ENCODE assay signal across 13 mouse cellular contexts in the genomic region with DNA sequence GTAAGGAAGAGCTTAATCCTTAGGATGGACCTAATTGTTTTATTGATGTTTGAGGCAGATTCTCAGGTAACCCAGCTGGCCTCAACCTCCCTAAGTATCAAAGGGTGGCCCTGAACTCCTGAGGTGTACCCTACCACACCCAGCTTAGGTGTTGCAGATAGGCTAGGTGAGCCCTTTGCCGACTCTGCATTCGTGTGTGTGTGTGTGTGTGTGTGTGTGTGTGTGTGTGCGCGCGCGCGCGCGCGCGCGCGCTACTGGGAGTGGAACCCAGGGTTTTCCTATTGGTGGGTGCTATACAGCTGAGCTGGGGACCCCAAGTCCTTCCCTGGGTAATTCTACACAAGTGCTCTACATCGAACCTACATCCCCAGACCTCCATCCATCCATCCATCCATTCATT. TPM values are rescaled to one million over a fixed set of nuclear protein-coding genes. Genes with fewer than 3 reads are reported as not detected.
DNase-seq lines count a peak whose midpoint lies in the region; ATAC-seq and TF ChIP-seq lines count a peak whose summit lies in the region.
"Had no signal": no experiment of that assay in that cellular context is flagged by ENCODE, and none has a peak within 500 bp of the region (broad histone marks: within the 10 kb centered on the region; RNA-seq: fewer than 3 reads in every experiment).

No protein-coding gene starts in this region.

- no peak for DNase-seq in hindbrain, postnatal 0 days (ENCODE audit: low spot score)
- DNase-seq in gastrocnemius, postnatal 4 days (ENCODE audit: low spot score in 2 of 2), result no peak
- no peak for DNase-seq in urinary bladder, adult 2 months (ENCODE audit: low spot score)
- DNase-seq: cerebellum, adult 9-11 months; kidney, postnatal 14 days; lung, adult 18-20 months had no signal

- ATAC-seq in intestine, embryonic 15.5 days, result peak; percentile 14; the same call in 1 of the 2 replicates
- ATAC-seq in intestine, postnatal 0 days, result no peak
- ATAC-seq in forebrain, embryonic 15.5 days (replicated peaks), result no peak
- ATAC-seq in hindbrain, postnatal 0 days, result no peak
- peak; percentile 46 for ATAC-seq in neural tube, embryonic 12.5 days (ENCODE audit: low FRiP score, low read depth)
- no peak for ATAC-seq in frontal cortex, adult (ENCODE audit: low TSS enrichment)

- TF ChIP-seq CTCF in intestine, postnatal 0 days (IDR thresholded peaks at IDR 0.05; ENCODE audit: low read depth), result no peak
- no peak for TF ChIP-seq CTCF in hindbrain, postnatal 0 days (IDR thresholded peaks at IDR 0.05; ENCODE audit: low read depth)

- no peak overlapping the region for H3K27ac ChIP-seq in intestine, embryonic 15.5 days
- no peak overlapping the region for H3K27ac ChIP-seq in intestine, postnatal 0 days (ENCODE audit: low read depth, low read length)
- H3K27ac ChIP-seq in forebrain, embryonic 15.5 days (replicated peaks), result peak overlapping the region; percentile 56
- H3K27ac ChIP-seq in hindbrain, postnatal 0 days, result peak overlapping the region; percentile 67; the same call in 1 of the 2 replicates
- peak overlapping the region; percentile 85 for H3K27ac ChIP-seq in neural tube, embryonic 12.5 days
- H3K27ac ChIP-seq: heart, embryonic 15.5 days; limb, embryonic 15.5 days had no signal

- 0 out of 2 replicates have a peak, but pooled peaks cover 9% of the 10 kb centered on the region for H3K4me1 ChIP-seq in intestine, embryonic 15.5 days (replicated peaks)
- H3K4me1 ChIP-seq in intestine, postnatal 0 days (replicated peaks; ENCODE audit: control insufficient read depth, insufficient read depth, low read length), result no peaks in the 10 kb centered on the region
- H3K4me1 ChIP-seq in forebrain, embryonic 15.5 days, result peaks cover 17% of the 10 kb centered on the region
- H3K4me1 ChIP-seq in hindbrain, postnatal 0 days (ENCODE audit: insufficient read depth, low read length), result peaks cover 2% of the 10 kb centered on the region; the same call in 1 of the 2 replicates
- peaks cover 44% of the 10 kb centered on the region for H3K4me1 ChIP-seq in neural tube, embryonic 12.5 days

- no peak overlapping the region for H3K4me3 ChIP-seq in intestine, embryonic 15.5 days (replicated peaks)
- H3K4me3 ChIP-seq in intestine, postnatal 0 days (ENCODE audit: low read depth, low read length), result no peak overlapping the region
- H3K4me3 ChIP-seq in forebrain, embryonic 15.5 days, result no peak overlapping the region
- no peak overlapping the region for H3K4me3 ChIP-seq in hindbrain, postnatal 0 days (ENCODE audit: low read length)
- H3K4me3 ChIP-seq in neural tube, embryonic 12.5 days, result peak overlapping the region; percentile 29; the same call in 1 of the 2 replicates
- H3K4me3 ChIP-seq: heart, embryonic 15.5 days; limb, embryonic 15.5 days had no signal

- peaks cover 2% of the 10 kb centered on the region; the same call in 1 of the 2 replicates for H3K9me3 ChIP-seq in intestine, embryonic 15.5 days
- H3K9me3 ChIP-seq in intestine, postnatal 0 days (ENCODE audit: control insufficient read depth), result no peaks in the 10 kb centered on the region
- no peaks in the 10 kb centered on the region for H3K9me3 ChIP-seq in forebrain, embryonic 15.5 days
- no peaks in the 10 kb centered on the region for H3K9me3 ChIP-seq in hindbrain, postnatal 0 days (ENCODE audit: low read length)
- 0 out of 2 replicates have a peak, but pooled peaks cover 6% of the 10 kb centered on the region for H3K9me3 ChIP-seq in neural tube, embryonic 12.5 days
- H3K9me3 ChIP-seq: heart, embryonic 15.5 days; limb, embryonic 15.5 days had no signal

- peaks cover 55% of the 10 kb centered on the region for H3K27me3 ChIP-seq in intestine, embryonic 15.5 days (replicated peaks)
- H3K27me3 ChIP-seq in intestine, postnatal 0 days (replicated peaks; ENCODE audit: control insufficient read depth, insufficient read depth, low read length), result peaks cover 46% of the 10 kb centered on the region
- H3K27me3 ChIP-seq in forebrain, embryonic 15.5 days, result peaks cover 42% of the 10 kb centered on the region
- H3K27me3 ChIP-seq in hindbrain, postnatal 0 days (ENCODE audit: insufficient read depth, low read length), result peaks cover 12% of the 10 kb centered on the region
- H3K27me3 ChIP-seq in neural tube, embryonic 12.5 days (replicated peaks), result peaks cover 19% of the 10 kb centered on the region

- 7% methylated on average over 14 of the region's 14 CpGs for WGBS in intestine, embryonic 15.5 days
- 8% methylated on average over 14 of the region's 14 CpGs for WGBS in intestine, postnatal 0 days
- WGBS in forebrain, embryonic 15.5 days, result 4% methylated on average over 14 of the region's 14 CpGs
- 13% methylated on average over 12 of the region's 14 CpGs for WGBS in hindbrain, postnatal 0 days
- 6% methylated on average over 13 of the region's 14 CpGs for WGBS in neural tube, embryonic 12.5 days

- H3K36me3 ChIP-seq in intestine, embryonic 15.5 days, result no peaks in the 10 kb centered on the region
- no peaks in the 10 kb centered on the region for H3K36me3 ChIP-seq in intestine, postnatal 0 days (ENCODE audit: control insufficient read depth, insufficient read depth)
- no peaks in the 10 kb centered on the region for H3K36me3 ChIP-seq in forebrain, embryonic 15.5 days
- peaks cover 4% of the 10 kb centered on the region; the same call in 1 of the 2 replicates for H3K36me3 ChIP-seq in hindbrain, postnatal 0 days (ENCODE audit: insufficient read depth, low read length)
- H3K36me3 ChIP-seq in neural tube, embryonic 12.5 days, result peaks cover 11% of the 10 kb centered on the region
- H3K36me3 ChIP-seq: heart, embryonic 15.5 days; limb, embryonic 15.5 days had no signal

- H3K4me2 ChIP-seq in intestine, embryonic 15.5 days (replicated peaks), result no peak overlapping the region
- H3K4me2 ChIP-seq in intestine, postnatal 0 days (replicated peaks; ENCODE audit: low read depth), result no peak overlapping the region
- H3K4me2 ChIP-seq in forebrain, embryonic 15.5 days (replicated peaks), result peak overlapping the region; percentile 12
- H3K4me2 ChIP-seq in hindbrain, postnatal 0 days (ENCODE audit: low read depth, low read length), result no peak overlapping the region
- peak overlapping the region; percentile 57 for H3K4me2 ChIP-seq in neural tube, embryonic 12.5 days (replicated peaks)
- H3K4me2 ChIP-seq: heart, embryonic 15.5 days; limb, embryonic 15.5 days had no signal

- H3K9ac ChIP-seq in intestine, embryonic 15.5 days, result no peak overlapping the region
- no peak overlapping the region for H3K9ac ChIP-seq in intestine, postnatal 0 days (ENCODE audit: low read depth, low read length)
- H3K9ac ChIP-seq in forebrain, embryonic 15.5 days (replicated peaks), result no peak overlapping the region
- H3K9ac ChIP-seq in hindbrain, postnatal 0 days (replicated peaks; ENCODE audit: low read length), result no peak overlapping the region
- H3K9ac ChIP-seq in neural tube, embryonic 12.5 days, result peak overlapping the region; percentile 38; the same call in 1 of the 2 replicates
- H3K9ac ChIP-seq: heart, embryonic 15.5 days; limb, embryonic 15.5 days had no signal

RNA-seq across cellular contexts. Expression of a gene that starts 36.2 kb away (rescaled TPM):
- 113 and 116 TPM in 2 replicates for polyA plus RNA-seq in intestine, embryonic 15.5 days (2015; fragmentation: Nextera tagmentation; extraction: Ambion mirVana)
- polyA plus RNA-seq in intestine, postnatal 0 days (2015; fragmentation: Nextera tagmentation; extraction: Ambion mirVana), result 107 and 120 TPM in 2 replicates
- 6.2 and 6.5 TPM in 2 replicates for polyA plus RNA-seq in forebrain, embryonic 15.5 days (2015; fragmentation: Nextera tagmentation; extraction: Ambion mirVana)
- 29.4 and 29.6 TPM in 2 replicates for total RNA-seq in hindbrain, postnatal 0 days (2014; rRNA removed)
- polyA plus RNA-seq in hindbrain, postnatal 0 days (2015; fragmentation: Nextera tagmentation; extraction: Ambion mirVana), result 28.0 and 30.0 TPM in 2 replicates
- polyA plus RNA-seq in neural tube, embryonic 12.5 days (2016; fragmentation: Nextera tagmentation; extraction: Ambion mirVana), result 22.3 and 26.5 TPM in 2 replicates
- 100 to 1,000 TPM; 499 to 513 TPM for total RNA-seq in gastrocnemius, postnatal 4 days (2021)
- polyA plus RNA-seq in urinary bladder, adult 2 months (2012; rRNA removed), result 816 and 846 TPM in 2 replicates

RNA-seq across cellular contexts. Expression of a gene that starts 44.8 kb away (rescaled TPM):
- polyA plus RNA-seq in intestine, embryonic 15.5 days (2015; fragmentation: Nextera tagmentation; extraction: Ambion mirVana), result 2.7 and 3.7 TPM in 2 replicates
- polyA plus RNA-seq in intestine, postnatal 0 days (2015; fragmentation: Nextera tagmentation; extraction: Ambion mirVana), result 0.82 and 0.91 TPM in 2 replicates
- 56.0 and 61.2 TPM in 2 replicates for polyA plus RNA-seq in forebrain, embryonic 15.5 days (2015; fragmentation: Nextera tagmentation; extraction: Ambion mirVana)
- 75.8 and 106 TPM in 2 replicates for total RNA-seq in hindbrain, postnatal 0 days (2014; rRNA removed)
- polyA plus RNA-seq in hindbrain, postnatal 0 days (2015; fragmentation: Nextera tagmentation; extraction: Ambion mirVana), result 50.8 and 55.7 TPM in 2 replicates
- polyA plus RNA-seq in neural tube, embryonic 12.5 days (2016; fragmentation: Nextera tagmentation; extraction: Ambion mirVana), result 71.4 and 77.2 TPM in 2 replicates
- total RNA-seq in gastrocnemius, postnatal 4 days (2021), result under 1 TPM; 0.08 to 0.12 TPM
- polyA plus RNA-seq in urinary bladder, adult 2 months (2012; rRNA removed), result 0.07 and 0.12 TPM in 2 replicates

Comparison
In these comparisons a context has a peak if more than half of its experiments do, and no peak if none do; other contexts are left out.
1. ATAC-seq: peak in intestine, embryonic 15.5 days (single experiment) and neural tube, embryonic 12.5 days (single experiment); none in intestine, postnatal 0 days (single experiment), forebrain, embryonic 15.5 days (single experiment), hindbrain, postnatal 0 days (single experiment) and frontal cortex, adult (single experiment).
2. H3K27ac ChIP-seq: peak in forebrain, embryonic 15.5 days (single experiment), hindbrain, postnatal 0 days (single experiment) and neural tube, embryonic 12.5 days (single experiment); none in intestine, embryonic 15.5 days (single experiment) and intestine, postnatal 0 days (single experiment).
3. H3K4me2 ChIP-seq: peak in forebrain, embryonic 15.5 days (single experiment) and neural tube, embryonic 12.5 days (single experiment); none in intestine, embryonic 15.5 days (single experiment), intestine, postnatal 0 days (single experiment) and hindbrain, postnatal 0 days (single experiment).
4. RNA of a gene that starts 44.8 kb away (polyA plus RNA-seq): 71.4 to 77.2 TPM in neural tube, embryonic 12.5 days, 56.0 to 61.2 TPM in forebrain, embryonic 15.5 days and 50.8 to 55.7 TPM in hindbrain, postnatal 0 days; 2.7 to 3.7 TPM in intestine, embryonic 15.5 days, 0.82 to 0.91 TPM in intestine, postnatal 0 days and 0.07 to 0.12 TPM in urinary bladder, adult 2 months; every median in the first group is over 10 times any median in the second.